Mouse (Mus musculus): ENCODE data around the gene Sucla2. TPM values are rescaled to one million over a fixed set of nuclear protein-coding genes. Genes with fewer than 3 reads are reported as not detected.

Sucla2 gene
- total and polyA plus RNA-seq, 3 experiments: 17.5 to 107 (median 58.4) TPM

DNA sequence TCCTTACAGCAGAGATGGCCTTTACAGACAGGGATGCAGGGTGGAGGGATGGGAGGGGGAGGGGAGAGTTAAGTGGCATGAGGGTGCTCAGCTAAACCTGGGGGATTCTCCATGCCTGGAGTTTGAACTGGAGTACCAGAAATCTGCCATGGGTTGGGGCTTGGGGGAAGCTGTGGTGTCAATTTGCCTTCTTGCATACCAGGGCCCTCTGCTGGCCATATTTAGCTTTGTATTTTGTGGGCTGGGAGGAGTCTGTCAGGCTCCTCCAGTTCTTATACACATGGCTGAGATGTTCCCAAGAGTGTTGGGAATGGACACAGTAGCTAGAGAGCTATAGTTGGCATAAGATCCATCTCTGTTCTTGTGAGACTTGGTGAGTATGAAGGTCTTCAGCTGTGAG, 112.3 kb downstream of the Sucla2 start:
- peak; percentile 3 for DNase-seq (ENCODE audit: low spot score)

More for the DNA sequence above, 112.3 kb downstream of the Sucla2 start:
- Histone ChIP-seq H3K4me3 (ENCODE audit: low read depth, low read length) (no peak overlapping the region), H3K36me3 (replicated peaks) (no peaks in the 10 kb centered on the region), H3K9me3 (replicated peaks) (no peaks in the 10 kb centered on the region), H3K27me3 (ENCODE audit: insufficient read depth, low read length) (peaks cover 4% of the 10 kb centered on the region; the same call in 1 of the 2 replicates), H3K4me1 (ENCODE audit: insufficient read depth, low read depth, low read length) (no peaks in the 10 kb centered on the region)
- TF ChIP-seq TAL1 (conservative IDR thresholded peaks at IDR 0.05; ENCODE audit: low read depth, low read length): no peak
- TF ChIP-seq POLR2AphosphoS5 (IDR thresholded peaks at IDR 0.05; ENCODE audit: insufficient replicate concordance, low read depth, low read length): no peak
- TF ChIP-seq CTCF (IDR thresholded peaks at IDR 0.05; ENCODE audit: low read depth, low read length): no peak
- no peak for TF ChIP-seq GATA1 (IDR thresholded peaks at IDR 0.05; ENCODE audit: borderline replicate concordance, low read length)
- no peak for TF ChIP-seq GATA2 (IDR thresholded peaks at IDR 0.05; ENCODE audit: borderline replicate concordance, low read depth, low read length)
- ATAC-seq (ENCODE audit: extremely low read depth, insufficient number of reproducible peaks, low FRiP score, poor library complexity, severe bottlenecking): no peak

Other genes with a start within 250 kb of the Sucla2 start
- gene Rb1, start 199.5 kb upstream of the Sucla2 start, total RNA-seq (2014; fragmentation: Nextera tagmentation): 390 and 393 TPM in 2 replicates
- 57.4 and 64.9 TPM in 2 replicates for gene Rb1, start 199.5 kb upstream of the Sucla2 start, total RNA-seq (2017)
- gene Rb1, start 199.5 kb upstream of the Sucla2 start, polyA plus RNA-seq (2012): 10.1 and 11.6 TPM in 2 replicates
- 474 and 507 TPM in 2 replicates for gene Itm2b, start 140.0 kb upstream of the Sucla2 start, total RNA-seq (2014; fragmentation: Nextera tagmentation)
- gene Itm2b, start 140.0 kb upstream of the Sucla2 start, total RNA-seq (2017): 523 and 553 TPM in 2 replicates
- 104 and 121 TPM in 2 replicates for gene Itm2b, start 140.0 kb upstream of the Sucla2 start, polyA plus RNA-seq (2012)
- 28.1 and 38.0 TPM in 2 replicates for gene Med4, start 15.3 kb upstream of the Sucla2 start, total RNA-seq (2014; fragmentation: Nextera tagmentation)
- 68.4 and 75.0 TPM in 2 replicates for gene Med4, start 15.3 kb upstream of the Sucla2 start, total RNA-seq (2017)
- gene Med4, start 15.3 kb upstream of the Sucla2 start, polyA plus RNA-seq (2012): 10.2 and 20.9 TPM in 2 replicates
- gene Nudt15, start 22.9 kb downstream of the Sucla2 start, total RNA-seq (2014; fragmentation: Nextera tagmentation): 6.8 and 7.4 TPM in 2 replicates
- gene Nudt15, start 22.9 kb downstream of the Sucla2 start, total RNA-seq (2017): 7.1 and 8.0 TPM in 2 replicates
- gene Nudt15, start 22.9 kb downstream of the Sucla2 start, polyA plus RNA-seq (2012): 0.56 and 0.90 TPM in 2 replicates
- not detected in 2 replicates for gene Gm21750, start 135.9 kb downstream of the Sucla2 start, total RNA-seq (2014; fragmentation: Nextera tagmentation)
- 0.66 TPM in 1 of 2 replicates, not detected in the other for gene Gm21750, start 135.9 kb downstream of the Sucla2 start, total RNA-seq (2017)
- not detected in 2 replicates for gene Gm21750, start 135.9 kb downstream of the Sucla2 start, polyA plus RNA-seq (2012)